Mouse (Mus musculus): ENCODE results near the gene Id1.

GRCm38 (mm10) chr2:152780466-152780865 lies 44.4 kb downstream of the Id1 start:
- TF ChIP-seq CTCF (IDR thresholded peaks at IDR 0.05; ENCODE audit: extremely low read depth, insufficient read length, insufficient replicate concordance, low read depth, low read length): no peak
- no peak for TF ChIP-seq POLR2A (IDR thresholded peaks at IDR 0.05; ENCODE audit: low read depth, low read length)

Measured in small intestine, adult 2 months (tissue).